Mouse (Mus musculus) embryonic facial prominence, embryonic 14.5 days (tissue): ENCODE measurements at regions not wholly inside any gene's neighbourhood (a gene's known extent, or its start where the extent isn't known, plus 50 kb on each side); places are given as distances from the start of the nearest gene placed in this dataset.
A peak's percentile ranks its signal among the peaks of the same experiment; 100 is the strongest.
"Not testable (repeated sequence)": the region's sequence is repeated elsewhere in the genome, so short reads cannot be mapped to it uniquely, and the experiment has no call there.

Experiments
- ATAC-seq: fragments of 200-750 bp; cut with Nextera tagmentation; 2 replicates; pipeline ENCODE4 v1.8.0; 2017; ENCODE audit warnings: low read depth, moderate number of reproducible peaks, moderate TSS enrichment
- DNase-seq: peaks from one replicate; pipeline ENCODE4 v3.0.0-alpha.2; 2015; ENCODE audit warnings: low spot score
- H3K27ac ChIP-seq: fragments of 300-500 bp; sonication (generic); replicated peaks from 2 replicates; pipeline ENCODE4 v1.5.1; 2014; ENCODE audit warnings: low read depth, mild to moderate bottlenecking, low read length, moderate library complexity
- H3K27me3 ChIP-seq: fragments of 300-500 bp; sonication (generic); replicated peaks from 2 replicates; pipeline ENCODE4 v1.6.1; 2014; ENCODE audit warnings: low read length; ENCODE audit not compliant: control insufficient read depth, insufficient read depth
- H3K36me3 ChIP-seq: fragments of 300-500 bp; sonication (generic); 2 replicates; pipeline ENCODE4 v1.6.1; 2014; ENCODE audit warnings: low read length, mixed read lengths; ENCODE audit not compliant: control insufficient read depth, insufficient read depth
- H3K4me1 ChIP-seq: fragments of 300-500 bp; sonication (generic); 2 replicates; pipeline ENCODE4 v1.6.1; 2014; ENCODE audit warnings: antibody characterized with exemption, low read length; ENCODE audit not compliant: control insufficient read depth, insufficient read depth
- H3K4me2 ChIP-seq: fragments of 300-500 bp; sonication (generic); 2 replicates; pipeline ENCODE4 v1.6.1; 2014; ENCODE audit warnings: low read depth, mild to moderate bottlenecking, low read length, moderate library complexity, mixed read lengths
- H3K4me3 ChIP-seq: fragments of 300-500 bp; sonication (generic); 2 replicates; pipeline ENCODE4 v1.5.1; 2014; ENCODE audit warnings: low read depth, mild to moderate bottlenecking, low read length
- H3K9ac ChIP-seq: fragments of 300-500 bp; sonication (generic); 2 replicates; pipeline ENCODE4 v1.6.1; 2014; ENCODE audit warnings: low read depth, mild to moderate bottlenecking, low read length, moderate library complexity, mixed read lengths
- H3K9me3 ChIP-seq: fragments of 300-500 bp; sonication (generic); 2 replicates; pipeline ENCODE4 v1.6.1; 2016; ENCODE audit warnings: low read length; ENCODE audit not compliant: control insufficient read depth
- WGBS: fragments of 180-500 bp; shearing (Covaris S2); extraction: QIAGEN DNeasy Blood & Tissue Kit; methylation state at CpG from one replicate; pipeline ENCODE4 v1.1.7; 2014; 5-methylcytosine and 5-hydroxymethylcytosine counted together

DNA sequence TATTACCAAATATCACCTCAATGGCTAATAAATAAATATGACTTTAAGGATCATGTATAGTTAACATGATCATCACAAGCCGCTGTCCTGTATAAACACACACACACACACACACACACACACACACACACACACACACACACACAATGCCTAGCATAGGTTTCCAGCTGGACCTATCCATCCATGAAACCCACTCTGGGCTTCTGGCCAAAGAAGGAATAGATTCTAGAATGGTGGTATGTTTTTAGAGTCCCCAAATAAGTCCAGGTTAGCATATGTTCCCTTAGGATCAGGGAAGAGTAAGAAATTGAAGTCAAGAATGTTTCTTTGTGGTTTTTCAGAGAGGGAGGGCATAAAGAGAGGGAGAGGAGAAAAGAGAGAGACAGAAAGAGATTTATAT is 110.6 kb upstream of the Ndn start:
- ATAC-seq (no peak), DNase-seq (peak; percentile 30)
- H3K4me3 ChIP-seq: no peak overlapping the region

DNA sequence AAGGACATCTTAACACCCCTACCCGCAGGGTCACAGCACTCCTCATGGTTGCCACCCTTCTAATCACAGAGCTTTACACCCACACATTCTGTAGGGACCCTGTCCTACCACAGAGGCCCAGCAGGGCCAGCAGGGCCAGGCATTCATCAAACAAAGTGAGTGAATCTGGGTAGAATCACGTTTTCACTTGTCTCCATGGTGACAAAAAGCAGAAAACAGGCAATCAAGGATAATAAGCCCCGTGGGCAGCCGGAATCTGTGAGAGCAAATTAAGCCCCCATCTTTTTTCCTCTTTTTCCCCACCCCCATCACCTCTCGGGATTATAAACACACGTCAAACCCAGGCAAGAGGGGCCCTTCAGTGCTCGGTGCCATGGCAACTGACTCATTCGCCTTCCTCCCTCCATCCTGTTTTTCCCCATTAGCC is 84.7 kb upstream of the Ndn start:
- H3K4me1 ChIP-seq: no peaks in the 10 kb centered on the region
- no peak overlapping the region for H3K4me2 ChIP-seq
- ATAC-seq (peak; percentile 79), DNase-seq (peak; percentile 41)
- H3K9me3 ChIP-seq: no peaks in the 10 kb centered on the region
- no peaks in the 10 kb centered on the region for H3K27me3 ChIP-seq
- H3K36me3 ChIP-seq: no peaks in the 10 kb centered on the region
- 35% methylated on average over 8 of the region's 8 CpGs for WGBS
- H3K4me3 ChIP-seq: no peak overlapping the region
- no peak overlapping the region for H3K27ac ChIP-seq
- no peak overlapping the region for H3K9ac ChIP-seq

More for the DNA sequence above, 110.6 kb upstream of the Ndn start:
- Histone ChIP-seq H3K27me3 (no peaks in the 10 kb centered on the region), H3K27ac (no peak overlapping the region), H3K36me3 (no peaks in the 10 kb centered on the region), H3K4me2 (no peak overlapping the region), H3K4me1 (peaks cover 6% of the 10 kb centered on the region), H3K9me3 (no peaks in the 10 kb centered on the region), H3K9ac (no peak overlapping the region)
- WGBS: 75% methylated on average over 1 of the region's 1 CpGs

DNA sequence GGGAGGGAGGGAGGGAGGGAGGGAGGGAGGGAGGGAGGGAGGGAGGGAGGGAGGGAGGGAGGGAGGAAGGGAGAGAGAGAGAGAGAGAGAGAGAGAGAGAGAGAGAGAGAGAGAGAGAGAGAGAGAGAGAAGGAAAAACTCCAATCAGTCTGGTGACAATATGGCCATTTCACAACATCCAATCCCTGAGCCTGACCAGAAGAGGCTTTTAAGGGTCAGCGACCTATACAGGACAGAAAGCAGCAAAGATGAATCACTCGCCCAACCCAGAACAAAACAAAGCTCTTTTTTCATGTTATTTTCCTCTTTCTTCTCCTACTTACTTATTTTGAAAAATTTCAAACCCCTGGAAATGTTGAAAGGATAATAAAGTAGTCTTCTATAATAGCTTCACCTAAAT is 84.2 kb upstream of the Ndn start:
- not testable (repeated sequence) for ATAC-seq

DNA sequence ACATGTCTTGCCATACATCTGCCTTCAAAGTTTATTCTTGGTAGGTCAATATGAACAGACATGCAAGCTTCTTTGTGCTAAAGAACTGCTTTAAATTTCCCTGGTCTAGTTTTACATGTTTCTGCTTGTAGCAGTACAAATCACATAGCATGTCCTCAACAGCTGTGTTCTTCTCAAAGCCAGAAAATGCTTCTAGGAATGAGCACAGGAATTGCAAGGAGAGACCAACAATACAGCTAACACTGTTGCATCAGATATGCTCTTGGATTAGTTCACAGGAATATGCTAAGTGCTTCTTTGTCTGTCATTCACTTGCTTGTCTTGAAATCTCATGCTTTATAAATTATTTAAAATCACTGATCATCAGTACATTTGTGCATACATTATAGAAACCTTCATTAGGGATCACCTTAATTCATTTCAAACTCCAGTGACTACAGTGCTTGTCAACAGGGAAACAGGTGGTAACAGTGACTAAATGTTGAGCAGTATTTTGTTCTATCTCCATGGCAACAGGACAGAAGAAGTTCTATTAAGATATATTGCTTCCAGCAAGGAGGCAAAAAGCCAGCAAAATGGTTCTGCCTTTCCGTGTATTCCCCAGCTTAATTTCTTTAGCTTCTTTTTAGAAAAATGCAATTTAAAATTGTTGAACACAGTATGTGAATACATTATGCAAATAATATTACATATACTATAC is 77.1 kb upstream of the Ndn start:
- H3K9ac ChIP-seq: no peak overlapping the region
- no peak overlapping the region; the same call in 1 of the 2 replicates for H3K27ac ChIP-seq
- no peak overlapping the region for H3K4me3 ChIP-seq
- no peak overlapping the region for H3K4me2 ChIP-seq
- H3K27me3 ChIP-seq: no peaks in the 10 kb centered on the region
- ATAC-seq (no peak), DNase-seq (peak; percentile 64)
- H3K9me3 ChIP-seq: no peaks in the 10 kb centered on the region
- WGBS: 61% methylated on average over 1 of the region's 1 CpGs
- no peaks in the 10 kb centered on the region for H3K4me1 ChIP-seq
- no peaks in the 10 kb centered on the region for H3K36me3 ChIP-seq

More for the DNA sequence above, 84.2 kb upstream of the Ndn start:
- not testable (repeated sequence) for H3K9ac ChIP-seq, H3K27me3 ChIP-seq, DNase-seq, H3K4me1 ChIP-seq, H3K36me3 ChIP-seq, H3K4me3 ChIP-seq, H3K4me2 ChIP-seq, H3K27ac ChIP-seq, H3K9me3 ChIP-seq
- 62% methylated on average over 2 of the region's 2 CpGs for whole genome bisulfite sequencing

DNA sequence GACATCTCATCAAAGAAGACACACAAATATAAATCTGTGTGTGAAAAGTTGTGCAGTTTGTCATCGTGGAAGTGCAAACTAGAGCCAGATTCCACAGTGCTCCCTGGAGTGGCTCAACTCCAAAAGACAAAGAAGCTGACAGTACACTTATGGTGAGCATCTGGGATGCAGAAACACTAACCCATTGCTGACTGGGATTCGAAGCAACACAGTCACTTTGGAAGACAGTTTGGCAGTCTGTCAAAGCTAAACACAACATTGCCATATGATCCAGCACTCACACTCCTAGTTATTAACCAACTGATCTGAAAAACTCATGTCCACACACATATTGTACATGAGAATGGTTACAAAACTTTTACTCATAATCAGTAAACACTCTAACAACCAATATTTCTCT is 70.2 kb upstream of the Ndn start:
- ATAC-seq (no peak), DNase-seq (peak; percentile 45)
- Histone ChIP-seq H3K9ac (no peak overlapping the region), H3K27me3 (no peaks in the 10 kb centered on the region), H3K9me3 (no peaks in the 10 kb centered on the region), H3K4me3 (no peak overlapping the region), H3K4me2 (no peak overlapping the region), H3K4me1 (no peaks in the 10 kb centered on the region), H3K27ac (no peak overlapping the region), H3K36me3 (no peaks in the 10 kb centered on the region)
- 38% methylated on average over 2 of the region's 2 CpGs for WGBS

DNA sequence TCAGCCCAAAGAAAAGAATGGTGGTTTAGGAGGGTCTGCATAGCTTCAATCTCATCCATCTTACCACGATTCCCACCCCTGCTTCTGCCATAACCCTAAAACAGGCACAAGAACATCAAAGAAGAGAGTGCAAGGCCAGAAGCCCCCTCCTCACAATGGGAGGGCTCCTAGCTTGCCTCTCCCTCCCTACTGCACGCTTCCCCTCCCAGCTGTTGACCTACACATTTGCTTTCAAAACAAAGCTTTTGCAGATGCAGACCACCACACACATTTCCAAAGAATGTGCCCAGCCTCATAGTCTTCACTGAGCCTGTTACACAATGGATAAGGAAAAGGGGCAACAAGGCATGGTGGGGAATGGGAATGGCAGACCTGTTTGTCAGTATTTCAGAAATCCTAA is 67.9 kb upstream of the Ndn start:
- Histone ChIP-seq H3K4me3 (no peak overlapping the region), H3K4me2 (no peak overlapping the region), H3K27ac (no peak overlapping the region), H3K9ac (no peak overlapping the region), H3K9me3 (no peaks in the 10 kb centered on the region), H3K27me3 (no peaks in the 10 kb centered on the region), H3K4me1 (no peaks in the 10 kb centered on the region), H3K36me3 (no peaks in the 10 kb centered on the region)
- ATAC-seq (no peak), DNase-seq (no peak)
- WGBS: 44% methylated on average over 2 of the region's 2 CpGs

DNA sequence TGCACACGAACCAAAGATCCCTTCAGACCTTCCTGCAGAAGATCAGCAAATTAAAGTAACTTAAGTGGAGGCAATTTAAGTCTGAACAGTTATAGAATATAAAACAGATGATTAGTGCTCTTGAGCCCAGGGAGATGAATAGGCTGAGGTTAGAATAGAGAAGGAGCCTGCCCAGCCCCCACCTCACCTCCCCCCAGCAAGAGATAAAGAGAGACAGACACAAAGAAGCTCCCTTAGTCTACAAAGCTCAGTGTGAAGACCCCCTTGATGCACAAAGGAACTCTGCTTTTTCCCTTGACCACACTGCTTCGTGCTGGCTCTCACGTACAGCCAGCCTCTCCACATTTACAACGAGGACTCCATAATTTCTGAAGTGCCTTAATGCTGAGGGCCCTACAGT is 67.3 kb upstream of the Ndn start:
- DNase-seq: no peak
- ATAC-seq: no peak
- Histone ChIP-seq H3K9ac (no peak overlapping the region), H3K9me3 (no peaks in the 10 kb centered on the region), H3K4me2 (no peak overlapping the region), H3K4me3 (no peak overlapping the region), H3K4me1 (no peaks in the 10 kb centered on the region), H3K27me3 (no peaks in the 10 kb centered on the region), H3K36me3 (no peaks in the 10 kb centered on the region), H3K27ac (no peak overlapping the region)
- WGBS: 67% methylated on average over 4 of the region's 4 CpGs
